Mouse (Mus musculus) liver, adult (tissue): ENCODE results near the gene Fam19a1.

ENCODE experiments used
- GATA4 ChIP-seq: IDR thresholded peaks from 2 replicates; pipeline ENCODE4 v1.6.1; 2014; ENCODE audit warnings: mild to moderate bottlenecking, low read length; ENCODE audit not compliant: insufficient replicate concordance

Fam19a1 gene

GRCm38 (mm10) chr6:96372848-96373247, 259.9 kb downstream of the Fam19a1 start:
- no peak for TF ChIP-seq GATA4

GRCm38 (mm10) chr6:96373274-96373673, 260.3 kb downstream of the Fam19a1 start:
- no peak for TF ChIP-seq GATA4

GRCm38 (mm10) chr6:96376773-96377172, 263.8 kb downstream of the Fam19a1 start:
- no peak for TF ChIP-seq GATA4

- no peak for TF ChIP-seq GATA4
Measured at GRCm38 (mm10) chr6:96379229-96379628, 266.3 kb downstream of the Fam19a1 start.

- no peak for TF ChIP-seq GATA4
Measured at GRCm38 (mm10) chr6:96384441-96384840, 271.5 kb downstream of the Fam19a1 start.

- TF ChIP-seq GATA4 = no peak
Measured at GRCm38 (mm10) chr6:96418866-96419265, 305.9 kb downstream of the Fam19a1 start.

DNA sequence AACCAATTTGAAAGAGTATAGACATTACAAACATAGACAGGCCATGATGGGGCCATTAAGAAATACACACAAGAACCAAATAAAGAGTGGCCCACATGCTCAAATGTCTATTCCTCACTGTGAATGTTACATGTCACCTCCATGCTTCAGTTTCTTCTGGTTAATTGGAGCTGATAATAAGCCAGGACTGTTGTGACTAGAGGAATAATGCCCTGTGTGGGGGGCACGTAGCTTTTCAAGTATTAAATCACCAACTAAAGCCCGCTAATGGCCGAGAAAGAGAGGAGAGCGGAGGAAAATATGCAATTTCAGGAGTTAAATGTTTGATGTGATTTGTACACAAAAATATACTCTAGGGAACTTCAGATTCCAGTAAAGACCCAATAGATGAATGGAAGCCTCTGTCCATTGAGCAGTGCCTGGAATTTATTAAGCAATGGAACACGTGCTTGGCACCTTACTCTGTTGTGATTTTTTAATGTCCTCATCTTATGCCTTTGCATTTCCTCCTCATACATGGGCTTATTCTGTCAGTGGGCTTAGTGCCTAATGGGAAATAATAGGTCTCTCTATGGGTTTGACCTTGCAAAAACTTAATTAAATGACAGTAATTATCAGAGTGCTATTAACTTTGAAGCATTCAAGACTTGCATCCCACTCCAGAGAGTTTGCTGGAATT, 306.9 kb downstream of the Fam19a1 start:
- no peak for TF ChIP-seq GATA4

- TF ChIP-seq GATA4 = no peak
Measured at GRCm38 (mm10) chr6:96420515-96420914, 307.6 kb downstream of the Fam19a1 start.

GRCm38 (mm10) chr6:96429390-96429789, 316.4 kb downstream of the Fam19a1 start:
- no peak for TF ChIP-seq GATA4

DNA sequence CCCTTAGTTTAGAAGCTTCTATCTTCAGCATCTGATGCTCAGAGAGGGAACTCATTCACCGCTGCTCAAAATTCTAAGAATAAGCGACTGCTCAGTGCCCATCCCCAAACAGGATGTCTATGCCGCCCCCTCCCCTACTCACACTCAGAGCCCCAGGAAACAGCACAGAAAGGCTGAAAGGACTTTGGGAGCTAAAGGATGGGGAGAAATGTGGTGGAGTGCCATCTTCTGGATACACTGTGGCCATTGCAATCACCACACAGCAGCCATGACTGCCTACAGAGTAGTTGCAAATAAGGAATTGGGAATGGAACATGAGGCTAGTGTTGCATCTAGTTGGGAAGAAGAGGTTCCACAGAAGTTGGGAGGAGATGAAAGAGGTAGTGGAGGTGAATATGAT, 319.4 kb downstream of the Fam19a1 start:
- no peak for TF ChIP-seq GATA4

- TF ChIP-seq GATA4 = no peak
Measured at GRCm38 (mm10) chr6:96433896-96434295, 320.9 kb downstream of the Fam19a1 start.

DNA sequence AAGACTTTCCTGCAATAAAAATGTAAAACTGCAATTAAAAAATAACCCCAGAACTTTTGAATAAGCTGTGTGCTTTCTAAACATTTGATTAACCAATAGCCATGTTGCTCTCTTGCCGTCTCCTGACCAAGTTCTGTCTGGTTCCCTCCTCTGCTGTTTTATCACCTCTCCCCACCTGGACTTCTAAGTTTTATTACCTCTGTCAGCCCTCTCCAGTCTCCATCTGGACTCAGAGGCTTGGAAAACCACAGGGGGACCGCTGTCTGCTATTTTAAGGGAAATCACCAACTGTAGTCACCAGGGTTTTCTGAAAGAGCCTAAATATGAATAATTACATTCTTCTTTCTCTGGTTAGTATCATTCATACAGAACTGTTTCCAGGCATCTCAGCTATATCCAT, 322.6 kb downstream of the Fam19a1 start:
- TF ChIP-seq GATA4 = no peak

- no peak for TF ChIP-seq GATA4
Measured at GRCm38 (mm10) chr6:96437814-96438213, 324.9 kb downstream of the Fam19a1 start.

GRCm38 (mm10) chr6:96439419-96439818, 326.5 kb downstream of the Fam19a1 start:
- no peak for TF ChIP-seq GATA4

GRCm38 (mm10) chr6:96441971-96442370, 329.0 kb downstream of the Fam19a1 start:
- TF ChIP-seq GATA4 = no peak

DNA sequence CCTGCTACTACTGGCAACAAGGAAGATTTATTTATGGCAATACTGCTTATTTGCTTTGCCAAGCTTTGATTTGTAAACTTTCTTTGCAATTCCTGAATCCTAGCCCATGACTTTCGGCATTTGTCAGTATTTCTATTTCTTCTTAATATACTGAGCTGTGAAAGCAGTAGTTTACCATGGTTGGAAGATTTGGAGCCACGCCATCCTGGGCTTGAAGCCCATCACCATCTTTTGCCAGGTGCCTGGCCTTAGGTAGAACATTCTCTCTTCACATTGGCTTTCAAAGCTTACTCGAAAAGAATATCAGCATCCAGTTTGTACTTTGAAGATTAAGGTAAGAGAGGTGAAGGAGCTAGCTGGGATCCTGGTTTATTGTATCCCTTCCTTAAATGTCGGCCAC, 334.5 kb downstream of the Fam19a1 start:
- TF ChIP-seq GATA4 = no peak

DNA sequence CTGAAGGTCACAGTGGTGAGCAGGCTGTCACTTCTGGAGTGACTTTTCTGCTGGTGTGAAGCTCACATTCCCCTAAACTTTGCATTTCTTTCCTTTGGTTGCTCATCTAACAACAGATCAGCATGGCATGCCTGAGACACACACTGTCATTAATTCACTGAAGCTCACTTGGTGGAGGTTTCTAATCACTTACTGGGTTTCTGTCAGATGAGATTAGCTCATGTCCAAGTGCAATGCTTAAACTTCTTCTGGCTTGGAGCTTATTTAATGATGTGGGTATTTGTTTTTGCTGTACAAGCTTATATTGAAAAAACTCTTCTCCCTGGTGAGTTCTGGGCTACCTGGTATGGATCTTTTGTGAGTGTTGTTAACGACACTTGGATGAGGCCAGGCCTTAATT, 343.3 kb downstream of the Fam19a1 start:
- TF ChIP-seq GATA4 = no peak

DNA sequence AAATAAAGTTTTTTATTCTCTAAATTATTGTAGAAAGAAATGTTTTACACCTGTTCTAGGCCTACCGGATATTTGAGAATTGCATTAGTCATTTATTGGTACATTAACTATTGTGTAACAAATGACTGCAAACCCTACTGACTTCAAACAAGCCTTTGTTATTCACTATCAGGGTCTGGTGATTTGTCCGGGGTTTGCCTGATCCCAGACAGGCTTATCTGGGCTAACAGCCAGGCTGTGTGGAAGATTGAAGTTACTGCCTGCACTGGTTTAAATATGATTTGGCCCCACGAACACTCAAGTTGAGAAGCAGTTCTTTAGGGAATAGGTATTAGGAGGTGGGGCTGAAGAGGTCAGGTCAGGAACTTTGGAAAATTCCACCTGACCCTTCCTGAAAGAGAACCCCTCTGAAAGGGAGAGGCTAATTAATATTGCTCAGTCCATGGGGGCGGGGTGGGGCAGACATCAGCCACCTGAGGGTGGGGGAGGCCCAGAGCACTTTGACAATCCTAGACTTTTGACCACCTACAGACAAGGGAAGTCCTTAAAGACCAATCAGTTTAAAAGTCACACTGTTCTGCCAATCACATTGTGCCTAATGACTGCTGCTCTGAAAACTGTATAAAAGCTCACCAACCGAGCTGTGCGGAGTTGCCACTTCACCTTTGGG, 344.8 kb downstream of the Fam19a1 start:
- TF ChIP-seq GATA4 = no peak

- TF ChIP-seq GATA4 = no peak
Measured at GRCm38 (mm10) chr6:96459041-96459440, 346.1 kb downstream of the Fam19a1 start.
